Mouse (Mus musculus) layer of hippocampus, adult 8-10 months (tissue): ENCODE results near the gene Nop9. TPM values are rescaled to one million over a fixed set of nuclear protein-coding genes. Genes with fewer than 3 reads are reported as not detected.

Experiments used
- total RNA-seq, 4 experiments: library from RNA; stranded (reverse); gene quantifications; 2 replicates each; pipeline ENCODE4 v1.2.4; 2022

Nop9 gene
- total RNA-seq, 4 experiments from 2014 or later, result 11.8 to 14.0 (median 13.1) TPM

Other genes starting within 250 kb of the Nop9 start
- 100 to 1,000 TPM; 607 to 653 (median 629) TPM for gene Cpne6, start 235.2 kb upstream of the Nop9 start, total RNA-seq
- gene Nrl, start 220.7 kb upstream of the Nop9 start, total RNA-seq, result 1 to 10 TPM; 1.5 to 3.6 (median 2.1) TPM
- 10 to 100 TPM; 43.4 to 61.5 (median 50.3) TPM for gene Pck2, start 205.4 kb upstream of the Nop9 start, total RNA-seq
- gene Dcaf11, start 185.7 kb upstream of the Nop9 start, total RNA-seq, result 10 to 100 TPM; 74.0 to 93.1 (median 82.3) TPM
- 1 to 10 TPM in 2 of 4 experiments, under 1 TPM in 1, not detected in 1; 0.94 to 2.0 (median 1.4) TPM for gene A730061H03Rik, start 185.3 kb upstream of the Nop9 start, total RNA-seq
- not detected for gene Fitm1, start 170.1 kb upstream of the Nop9 start, total RNA-seq
- 10 to 100 TPM; 57.9 to 75.0 (median 67.3) TPM for gene Psme1, start 167.6 kb upstream of the Nop9 start, total RNA-seq
- gene Emc9, start 160.4 kb upstream of the Nop9 start, total RNA-seq, result 10 to 100 TPM; 48.3 to 57.7 (median 53.8) TPM
- gene Psme2, start 154.6 kb upstream of the Nop9 start, total RNA-seq, result 10 to 100 TPM; 57.2 to 74.4 (median 69.8) TPM
- gene Rnf31, start 154.0 kb upstream of the Nop9 start, total RNA-seq, result 10 to 100 TPM; 36.5 to 56.0 (median 45.5) TPM
- 10 to 100 TPM; 15.4 to 19.1 (median 17.9) TPM for gene Irf9, start 142.1 kb upstream of the Nop9 start, total RNA-seq
- 1 to 10 TPM; 1.1 to 2.8 (median 1.4) TPM for gene Rec8, start 127.7 kb upstream of the Nop9 start, total RNA-seq
- 100 to 1,000 TPM; 121 to 153 (median 140) TPM for gene Ipo4, start 109.7 kb upstream of the Nop9 start, total RNA-seq
- 1 to 10 TPM; 4.2 to 7.5 (median 5.5) TPM for gene Gm49378, start 107.8 kb upstream of the Nop9 start, total RNA-seq
- gene Tm9sf1, start 101.9 kb upstream of the Nop9 start, total RNA-seq, result 10 to 100 TPM; 40.6 to 49.6 (median 44.7) TPM
- gene Tssk4, start 95.5 kb upstream of the Nop9 start, total RNA-seq, result 1 to 10 TPM; 1.2 to 1.9 (median 1.7) TPM
- 10 to 100 TPM; 47.1 to 51.1 (median 49.6) TPM for gene Mdp1, start 85.2 kb upstream of the Nop9 start, total RNA-seq
- gene Gmpr2, start 73.8 kb upstream of the Nop9 start, total RNA-seq, result 10 to 100 TPM; 25.2 to 31.1 (median 28.6) TPM
- 100 to 1,000 TPM; 290 to 309 (median 300) TPM for gene Nedd8, start 73.6 kb upstream of the Nop9 start, total RNA-seq
- 10 to 100 TPM; 12.2 to 20.8 (median 16.0) TPM for gene Tinf2, start 63.9 kb upstream of the Nop9 start, total RNA-seq
- 1 to 10 TPM in 2 of 4 experiments, not detected in 2; 5.4 to 8.2 TPM for gene Tgm1, start 31.8 kb upstream of the Nop9 start, total RNA-seq
- gene Rabggta, start 23.4 kb upstream of the Nop9 start, total RNA-seq, result 10 to 100 TPM; 42.8 to 53.5 (median 44.8) TPM
- 100 to 1,000 TPM in 3 of 4 experiments, 10 to 100 TPM in 1; 86.6 to 148 (median 116) TPM for gene Dhrs1, start within 50 bp of the Nop9 start, total RNA-seq
- 1 to 10 TPM; 1.4 to 3.0 (median 1.7) TPM for gene Cideb, start 12.8 kb downstream of the Nop9 start, total RNA-seq
- gene Ltb4r2, start 15.7 kb downstream of the Nop9 start, total RNA-seq, result under 1 TPM in 3 of 4 experiments, not detected in 1; 0.16 to 0.23 (median 0.22) TPM
- gene Ltb4r1, start 20.3 kb downstream of the Nop9 start, total RNA-seq, result under 1 TPM in 1 of 4 experiments, not detected in 3; 0.32 TPM
- 1 to 10 TPM; 3.4 to 6.8 (median 4.8) TPM for gene Adcy4, start 38.4 kb downstream of the Nop9 start, total RNA-seq
- gene Ripk3, start 43.2 kb downstream of the Nop9 start, total RNA-seq, result 1 to 10 TPM in 1 of 4 experiments, under 1 TPM in 2, not detected in 1; 0.95 to 3.4 (median 0.99) TPM
- 1 to 10 TPM; 1.4 to 2.0 (median 1.7) TPM for gene Nfatc4, start 77.5 kb downstream of the Nop9 start, total RNA-seq
- 10 to 100 TPM in 2 of 4 experiments, 1 to 10 TPM in 2; 6.4 to 10.9 (median 9.3) TPM for gene Nynrin, start 108.3 kb downstream of the Nop9 start, total RNA-seq
- under 1 TPM; 0.20 to 0.43 (median 0.33) TPM for gene Cbln3, start 138.7 kb downstream of the Nop9 start, total RNA-seq
- gene Khnyn, start 139.3 kb downstream of the Nop9 start, total RNA-seq, result 10 to 100 TPM; 13.4 to 14.0 (median 13.7) TPM
- gene Sdr39u1, start 154.6 kb downstream of the Nop9 start, total RNA-seq, result 10 to 100 TPM; 66.0 to 86.3 (median 78.8) TPM
- gene Cma1, start 199.0 kb downstream of the Nop9 start, total RNA-seq, result under 1 TPM in 1 of 4 experiments, not detected in 3; 0.39 TPM
- gene Cma2, start 205.3 kb downstream of the Nop9 start, total RNA-seq, result not detected